Mouse (Mus musculus): ENCODE measurements around the gene Fam216a. TPM values are rescaled to one million over a fixed set of nuclear protein-coding genes. Genes with fewer than 3 reads are reported as not detected.

Gene Fam216a
- total RNA-seq, 2 experiments from 2014 or later, result 41.0 to 42.1 TPM

DNA sequence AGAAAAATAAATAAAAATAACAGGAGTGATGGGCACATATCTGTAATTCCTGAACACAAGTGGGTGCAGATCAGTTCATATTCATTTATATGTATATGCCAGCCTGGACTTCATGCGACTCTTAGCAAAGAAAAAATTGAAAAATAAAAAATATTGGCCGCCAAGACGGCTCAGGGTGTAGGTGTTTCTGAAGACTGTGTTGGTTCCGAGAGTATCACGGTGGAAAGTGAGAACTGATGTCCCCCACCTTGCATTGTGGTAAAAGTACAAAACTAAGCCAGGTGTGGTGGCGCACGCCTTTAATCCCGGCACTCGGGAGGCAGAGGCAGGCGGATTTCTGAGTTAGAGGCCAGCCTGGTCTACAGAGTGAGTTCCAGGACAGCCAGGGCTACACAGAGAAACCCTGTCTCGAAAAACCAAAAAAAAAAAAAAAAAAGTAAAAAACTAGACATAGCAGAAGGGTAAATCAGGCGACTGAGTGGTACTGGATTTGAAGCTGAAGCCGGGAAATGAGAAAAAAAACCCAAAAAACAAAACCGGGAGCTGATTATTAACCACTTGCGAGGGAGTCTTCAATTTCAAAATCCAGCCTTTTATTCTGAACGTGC is 19.1 kb upstream of the Fam216a start:
- no peak for ATAC-seq (replicated peaks; ENCODE audit: poor library complexity)

- ATAC-seq (replicated peaks; ENCODE audit: poor library complexity), result no peak
Observed at GRCm38 (mm10) chr5:122390671-122391070, 18.5 kb upstream of the Fam216a start.

DNA sequence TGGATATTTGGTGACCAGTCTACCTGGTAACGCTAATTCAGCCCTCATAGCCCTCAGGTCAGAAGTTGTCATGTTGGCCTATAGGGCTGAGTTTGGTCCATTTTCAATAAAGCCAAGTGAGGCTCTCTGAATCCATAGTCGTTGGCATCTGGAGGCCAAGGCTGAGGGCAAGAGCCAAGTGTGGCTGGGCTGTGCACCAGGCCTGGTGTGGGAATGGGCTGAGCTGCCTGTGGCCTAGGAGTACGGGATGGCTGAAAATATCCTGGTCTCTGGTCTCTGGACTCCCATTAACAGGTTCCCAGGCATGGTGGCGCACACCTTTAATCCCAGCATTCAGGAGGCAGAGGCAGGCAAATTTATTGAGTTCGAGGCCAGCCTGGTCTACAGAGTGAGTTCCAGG is 17.8 kb upstream of the Fam216a start:
- ATAC-seq (replicated peaks; ENCODE audit: poor library complexity), result no peak

DNA sequence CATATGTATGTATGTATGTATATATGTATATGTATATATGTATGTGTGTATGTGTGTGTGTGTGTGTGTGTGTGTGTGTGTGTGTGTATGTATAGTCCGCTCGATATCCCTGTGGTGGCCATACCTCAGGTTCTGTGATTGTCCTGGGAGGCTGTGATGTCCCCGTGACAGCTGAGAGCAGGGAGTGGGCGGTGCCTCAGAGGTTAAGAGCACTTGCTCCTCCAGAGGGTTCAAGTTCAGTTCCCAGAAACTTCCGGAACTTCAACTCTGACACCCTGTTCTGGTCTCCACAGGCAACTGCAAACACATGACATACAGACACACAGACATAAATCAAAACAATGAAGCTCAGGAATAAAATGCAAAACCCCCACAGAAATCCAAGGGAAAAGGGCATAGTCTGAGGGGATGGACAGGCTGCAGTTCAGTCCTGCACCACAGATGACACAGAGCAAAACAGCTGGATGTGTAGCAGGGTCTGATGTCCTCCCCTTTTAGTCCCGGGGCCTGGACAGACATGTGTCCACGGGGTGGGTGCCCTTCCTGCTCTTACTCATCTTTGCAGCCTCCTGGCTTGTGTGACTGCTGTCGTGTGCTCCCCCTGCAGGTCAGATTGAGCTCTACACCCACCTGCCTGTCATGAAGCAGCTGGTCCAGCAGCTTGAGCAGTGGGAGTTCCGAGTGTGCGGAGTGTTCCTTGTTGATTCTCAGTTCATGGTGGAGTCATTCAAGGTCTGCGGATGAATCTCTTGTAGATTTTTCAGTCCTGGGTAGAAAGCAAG is 7.4 kb upstream of the Fam216a start:
- peak; percentile 99 for ATAC-seq (replicated peaks; ENCODE audit: poor library complexity)

- ATAC-seq (replicated peaks; ENCODE audit: poor library complexity), result no peak
Observed at GRCm38 (mm10) chr5:122378171-122378570, 6.0 kb upstream of the Fam216a start.

GRCm38 (mm10) chr5:122377101-122377833 is 5.1 kb upstream of the Fam216a start:
- no peak for ATAC-seq (replicated peaks; ENCODE audit: poor library complexity)

GRCm38 (mm10) chr5:122372878-122373277 is 714 bp upstream of the Fam216a start:
- no peak for ATAC-seq (replicated peaks; ENCODE audit: poor library complexity)

- ATAC-seq (replicated peaks; ENCODE audit: poor library complexity), result peak; percentile 42
Observed at GRCm38 (mm10) chr5:122371591-122372191, 473 bp downstream of the Fam216a start, which contains the start of gene Gpn3. TSS of gene Gpn3 (plus strand) at chr5:122371876.

DNA sequence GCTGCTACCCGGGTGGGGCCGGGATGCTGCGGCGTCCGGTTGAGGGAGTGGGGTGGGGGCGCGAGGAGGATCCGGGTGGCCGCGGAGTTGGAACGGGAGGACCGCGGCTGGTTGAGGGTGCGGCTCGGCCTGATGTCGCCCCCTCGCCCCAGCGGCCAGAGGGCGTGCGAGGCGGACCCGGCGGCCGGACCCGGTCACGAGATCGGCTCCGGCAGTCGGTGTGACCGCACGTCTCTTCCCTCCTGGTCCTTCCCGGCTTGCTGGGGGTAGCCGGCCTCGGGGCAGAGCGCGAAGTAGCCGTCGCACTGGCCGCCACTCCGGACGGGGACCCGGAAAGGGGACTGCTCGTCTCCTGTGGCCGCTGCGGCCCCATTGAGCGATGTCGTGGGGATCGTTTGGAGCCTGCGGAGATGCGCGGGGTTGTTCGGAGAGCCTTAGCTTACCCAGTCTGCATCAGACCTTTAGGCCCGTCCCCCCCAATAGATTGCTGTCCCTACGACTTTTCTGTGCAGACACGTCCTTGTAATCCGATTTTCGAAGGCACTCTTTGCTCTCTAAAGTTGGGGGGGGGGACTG is 17.6 kb downstream of the Fam216a start:
- peak; percentile 15 for ATAC-seq (replicated peaks; ENCODE audit: poor library complexity)

DNA sequence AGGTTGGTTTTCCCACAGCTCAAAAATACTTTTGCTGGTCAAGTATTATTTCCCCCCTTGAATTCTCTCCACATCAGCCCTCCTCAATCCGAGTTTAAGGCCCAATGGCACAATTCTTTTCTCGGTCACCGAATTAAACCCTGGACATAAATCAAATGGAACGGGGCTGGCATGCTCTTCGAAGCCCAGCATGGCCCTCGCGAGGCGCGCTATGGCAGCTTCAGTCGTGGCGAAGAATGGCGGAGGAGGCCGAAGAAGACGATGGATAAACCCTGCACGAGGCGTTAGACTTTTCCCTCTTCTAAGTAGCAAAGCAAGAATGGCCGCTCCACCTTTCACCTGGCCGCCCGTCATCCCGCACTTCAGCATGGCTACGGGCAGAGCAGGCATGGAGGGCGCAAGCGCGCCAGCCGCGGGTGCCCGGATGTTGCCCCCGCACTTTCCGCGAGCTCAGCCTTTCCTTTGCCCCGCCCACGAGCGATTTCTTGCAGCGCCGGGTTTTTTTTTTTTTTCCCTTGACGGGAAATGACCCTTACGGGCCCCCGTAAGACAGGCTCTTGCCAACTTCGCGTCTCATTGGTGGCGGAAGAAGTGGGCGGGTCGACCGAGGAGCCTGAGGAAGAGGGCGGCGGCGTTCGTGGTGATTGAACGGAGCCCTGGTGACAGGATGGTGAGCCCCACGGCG is 18.2 kb downstream of the Fam216a start, which contains the start of the genes Rad9b and Vps29:
Gene Rad9b, minus strand, starts transcription at position 427 of the 685 bp plus-strand sequence.
Gene Vps29, plus strand, starts transcription at position 563 of the 685 bp plus-strand sequence.
- peak; percentile 99 for ATAC-seq (replicated peaks; ENCODE audit: poor library complexity)

- ATAC-seq (replicated peaks; ENCODE audit: poor library complexity), result no peak
Observed at GRCm38 (mm10) chr5:122345777-122346176, 26.4 kb downstream of the Fam216a start.

DNA sequence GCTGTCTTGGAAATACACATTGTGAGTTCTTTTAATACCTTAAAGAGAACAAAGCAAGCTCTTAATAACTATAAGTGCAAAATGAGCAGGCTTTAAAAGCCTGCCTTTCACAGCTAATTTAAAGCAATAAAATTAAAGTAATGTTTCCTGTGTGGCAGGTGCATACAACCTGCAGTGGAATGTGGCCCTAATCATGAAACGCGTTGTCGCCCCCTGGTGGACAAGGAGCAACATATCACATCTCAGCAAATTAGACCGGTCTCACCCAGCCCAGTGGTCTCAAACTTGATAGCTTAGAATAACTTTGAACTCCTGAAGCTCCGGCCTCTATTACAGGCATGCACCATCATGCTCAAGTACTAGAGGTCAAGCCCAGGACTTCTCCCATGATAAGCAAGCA is 27.9 kb downstream of the Fam216a start:
- ATAC-seq (replicated peaks; ENCODE audit: poor library complexity), result peak; percentile 91

GRCm38 (mm10) chr5:122343768-122344167 is 28.4 kb downstream of the Fam216a start:
- no peak; the same call in 1 of the 2 replicates for ATAC-seq (replicated peaks; ENCODE audit: poor library complexity)

DNA sequence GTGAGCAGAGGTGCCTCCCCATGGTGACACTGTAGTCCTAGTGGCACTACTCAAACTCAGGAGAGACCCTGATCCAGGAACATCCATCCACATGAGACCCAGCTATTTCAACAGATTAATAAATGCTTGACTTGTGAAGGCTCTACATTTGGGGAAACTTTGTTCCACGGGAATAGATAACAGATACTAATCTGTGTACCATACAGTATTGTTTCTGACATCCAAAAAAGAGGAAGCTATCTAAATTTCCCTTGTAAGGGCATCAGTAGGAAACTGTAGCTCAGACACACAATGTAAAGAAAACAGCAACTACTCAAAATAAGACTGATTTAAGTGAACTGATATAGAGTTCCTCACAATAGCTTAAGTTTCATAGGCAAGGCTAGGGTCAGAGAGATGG is 29.3 kb downstream of the Fam216a start:
- ATAC-seq (replicated peaks; ENCODE audit: poor library complexity), result no peak

DNA sequence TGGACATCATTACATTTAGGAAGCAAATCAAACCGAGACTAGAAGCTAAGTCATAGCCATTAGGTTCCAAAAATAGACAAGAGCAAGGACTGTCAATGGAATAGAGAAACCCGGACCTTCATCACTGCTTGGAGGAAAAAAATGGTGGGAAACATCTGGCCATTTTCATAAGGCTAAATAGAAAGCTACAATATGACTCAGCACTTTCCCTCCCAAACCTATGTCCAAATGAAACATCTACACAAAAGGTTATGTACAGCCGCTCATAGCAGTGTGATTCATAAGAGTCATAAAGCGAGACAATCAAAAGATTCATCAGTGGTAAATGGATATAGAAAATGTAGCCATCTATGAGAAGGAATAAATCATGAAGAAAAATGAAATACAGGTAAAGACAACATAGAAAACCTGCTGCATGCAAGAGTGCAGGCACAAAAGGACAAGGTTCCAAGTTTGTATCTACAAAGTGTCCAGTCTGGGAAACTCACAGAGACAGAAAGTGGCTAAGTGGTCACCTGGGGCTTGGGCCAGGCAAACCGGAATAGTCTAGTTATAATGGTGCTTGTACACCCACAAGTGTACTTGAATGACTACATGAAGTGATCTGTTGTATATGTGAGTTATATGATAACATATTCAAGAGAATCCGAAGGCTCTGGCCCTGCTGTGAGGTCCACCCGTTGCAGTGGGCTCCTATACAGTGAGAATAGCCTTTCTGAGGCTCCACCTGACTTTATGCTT is 35.4 kb downstream of the Fam216a start:
- no peak for ATAC-seq (replicated peaks; ENCODE audit: poor library complexity)

GRCm38 (mm10) chr5:122334682-122335081 is 37.5 kb downstream of the Fam216a start:
- ATAC-seq (replicated peaks; ENCODE audit: poor library complexity), result peak; percentile 72

GRCm38 (mm10) chr5:122330269-122330668 is 41.9 kb downstream of the Fam216a start:
- ATAC-seq (replicated peaks; ENCODE audit: poor library complexity), result no peak

GRCm38 (mm10) chr5:122327283-122327682 is 44.9 kb downstream of the Fam216a start:
- no peak for ATAC-seq (replicated peaks; ENCODE audit: poor library complexity)

DNA sequence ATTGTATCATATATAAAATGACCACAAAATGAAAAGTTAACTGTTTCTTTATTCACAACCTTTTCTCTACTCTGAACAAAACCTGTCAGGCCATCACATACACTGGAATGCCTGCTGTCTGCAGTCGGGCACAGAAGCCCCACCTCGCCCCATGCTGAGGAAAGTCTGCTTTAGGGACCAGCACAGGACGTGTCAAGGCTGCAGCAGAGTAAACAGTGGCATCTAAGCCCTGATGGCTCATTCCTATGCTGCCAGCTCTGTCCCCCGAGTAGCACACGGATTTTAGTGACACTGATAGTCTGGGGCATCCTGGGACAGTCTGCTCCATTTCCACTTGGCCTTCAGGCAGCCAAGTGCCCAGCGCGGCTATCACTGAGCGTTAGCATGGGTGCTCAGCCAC is 46.7 kb downstream of the Fam216a start:
- no peak for ATAC-seq (replicated peaks; ENCODE audit: poor library complexity)

Data from megakaryocyte progenitor cell, adult 5-6 weeks (primary cell).